Mouse (Mus musculus) lung, embryonic 14.5 days (tissue): Measurements from ENCODE around the gene Ifitm6. TPM values are rescaled to one million over a fixed set of nuclear protein-coding genes. Genes with fewer than 3 reads are reported as not detected.
A peak's percentile ranks its signal among the peaks of the same experiment; 100 is the strongest.
"Not testable (repeated sequence)": the region's sequence is repeated elsewhere in the genome, so short reads cannot be mapped to it uniquely, and the experiment has no call there.

ENCODE experiments used
- ATAC-seq: fragments of 200-750 bp; cut with Nextera tagmentation; 2 replicates; pipeline ENCODE4 v1.8.0; 2017; ENCODE audit warnings: mild to moderate bottlenecking, moderate TSS enrichment, moderate library complexity; ENCODE audit not compliant: insufficient read depth
- DNase-seq: peaks from one replicate; pipeline ENCODE4 v3.0.0-alpha.2; 2015
- H3K27ac ChIP-seq: fragments of 300-500 bp; sonication (generic); 2 replicates; pipeline ENCODE4 v1.5.1; 2014; ENCODE audit warnings: low read depth, mild to moderate bottlenecking, moderate library complexity
- H3K27me3 ChIP-seq: fragments of 300-500 bp; sonication (generic); 2 replicates; pipeline ENCODE4 v1.6.1; 2014; ENCODE audit warnings: low read length, control low read depth; ENCODE audit not compliant: insufficient read depth
- H3K36me3 ChIP-seq: fragments of 300-500 bp; sonication (generic); 2 replicates; pipeline ENCODE4 v1.6.1; 2014; ENCODE audit warnings: control low read depth; ENCODE audit not compliant: insufficient read depth
- H3K4me1 ChIP-seq: fragments of 300-500 bp; sonication (generic); 2 replicates; pipeline ENCODE4 v1.6.1; 2014; ENCODE audit warnings: antibody characterized with exemption, control low read depth; ENCODE audit not compliant: insufficient read depth
- H3K4me2 ChIP-seq: fragments of 300-500 bp; sonication (generic); 2 replicates; pipeline ENCODE4 v1.6.1; 2014; ENCODE audit warnings: mild to moderate bottlenecking
- H3K4me3 ChIP-seq: fragments of 300-500 bp; sonication (generic); 2 replicates; pipeline ENCODE4 v1.5.1; 2014; ENCODE audit warnings: low read depth, low read length
- H3K9ac ChIP-seq: fragments of 300-500 bp; sonication (generic); 2 replicates; pipeline ENCODE4 v1.6.1; 2014
- H3K9me3 ChIP-seq: fragments of 300-500 bp; sonication (generic); 2 replicates; pipeline ENCODE4 v1.6.1; 2016; ENCODE audit warnings: low read depth, low read length, control low read depth
- CTCF ChIP-seq: IDR thresholded peaks from 2 replicates; pipeline ENCODE4 v1.5.1; 2016; ENCODE audit warnings: antibody characterized with exemption, low read depth
- WGBS: fragments of 180-500 bp; shearing (Covaris S2); extraction: QIAGEN DNeasy Blood & Tissue Kit; methylation state at CpG from one replicate; pipeline ENCODE4 v1.1.7; 2014; 5-methylcytosine and 5-hydroxymethylcytosine counted together
- polyA plus RNA-seq: library from polyadenylated mRNA; unstranded; fragments of >200 nt; fragmentation: Nextera tagmentation; extraction: Ambion mirVana; gene quantifications from 2 replicates; pipeline ENCODE4 v1.2.1, GENCODE M21; 2014

The Ifitm6 gene
- polyA plus RNA-seq: 0.49 and 1.1 TPM in 2 replicates

GRCm38 (mm10) chr7:141017824-141018223 lies at the start of gene Ifitm6:
Gene Ifitm6, minus strand, starts transcription at chr7:141017924.
- H3K4me2 ChIP-seq, DNase-seq, H3K9me3 ChIP-seq, H3K27ac ChIP-seq, H3K36me3 ChIP-seq, H3K4me3 ChIP-seq, ATAC-seq, H3K27me3 ChIP-seq, H3K4me1 ChIP-seq, H3K9ac ChIP-seq: not testable (repeated sequence)
- WGBS: 89% methylated on average over 1 of the region's 1 CpGs

GRCm38 (mm10) chr7:141064576-141064975 lies 46.9 kb upstream of the Ifitm6 start:
- 89% methylated on average over 7 of the region's 7 CpGs for WGBS
- H3K4me3 ChIP-seq: no peak overlapping the region
- no peak for TF ChIP-seq CTCF
- DNase-seq (no peak), ATAC-seq (no peak)
- peaks cover 18% of the 10 kb centered on the region; the same call in 1 of the 2 replicates for H3K36me3 ChIP-seq
- H3K4me1 ChIP-seq: peaks cover 13% of the 10 kb centered on the region
- H3K4me2 ChIP-seq: no peak overlapping the region
- no peaks in the 10 kb centered on the region for H3K9me3 ChIP-seq
- H3K27me3 ChIP-seq: peaks cover 11% of the 10 kb centered on the region; the same call in 1 of the 2 replicates
- H3K9ac ChIP-seq: no peak overlapping the region
- H3K27ac ChIP-seq: no peak overlapping the region

- no peak for TF ChIP-seq CTCF
- H3K27me3 ChIP-seq: peaks cover 9% of the 10 kb centered on the region; the same call in 1 of the 2 replicates
- no peak overlapping the region for H3K4me2 ChIP-seq
- peaks cover 18% of the 10 kb centered on the region; the same call in 1 of the 2 replicates for H3K36me3 ChIP-seq
- no peak overlapping the region for H3K27ac ChIP-seq
- no peak overlapping the region for H3K4me3 ChIP-seq
- WGBS: 70% methylated on average over 7 of the region's 7 CpGs
- H3K9ac ChIP-seq: no peak overlapping the region
- H3K9me3 ChIP-seq: no peaks in the 10 kb centered on the region
- ATAC-seq (no peak), DNase-seq (no peak)
- peaks cover 13% of the 10 kb centered on the region for H3K4me1 ChIP-seq
Measured at GRCm38 (mm10) chr7:141064175-141064574, 46.5 kb upstream of the Ifitm6 start.

- Histone ChIP-seq H3K4me2 (no peak overlapping the region), H3K27ac (no peak overlapping the region), H3K4me1 (peaks cover 13% of the 10 kb centered on the region), H3K9me3 (no peaks in the 10 kb centered on the region), H3K9ac (no peak overlapping the region), H3K4me3 (no peak overlapping the region), H3K36me3 (peaks cover 18% of the 10 kb centered on the region; the same call in 1 of the 2 replicates), H3K27me3 (peaks cover 9% of the 10 kb centered on the region; the same call in 1 of the 2 replicates)
- DNase-seq: no peak
- 87% methylated on average over 3 of the region's 3 CpGs for WGBS
- no peak for TF ChIP-seq CTCF
- no peak for ATAC-seq
Measured at GRCm38 (mm10) chr7:141063353-141063752, 45.6 kb upstream of the Ifitm6 start.

GRCm38 (mm10) chr7:141062525-141062924 lies 44.8 kb upstream of the Ifitm6 start:
- H3K4me2 ChIP-seq: no peak overlapping the region
- H3K4me1 ChIP-seq: peaks cover 13% of the 10 kb centered on the region
- H3K27me3 ChIP-seq: peaks cover 9% of the 10 kb centered on the region; the same call in 1 of the 2 replicates
- H3K36me3 ChIP-seq: peaks cover 18% of the 10 kb centered on the region; the same call in 1 of the 2 replicates
- WGBS: 71% methylated on average over 7 of the region's 7 CpGs
- DNase-seq (no peak), ATAC-seq (no peak)
- no peaks in the 10 kb centered on the region for H3K9me3 ChIP-seq
- H3K27ac ChIP-seq: no peak overlapping the region
- no peak for TF ChIP-seq CTCF
- no peak overlapping the region for H3K4me3 ChIP-seq
- H3K9ac ChIP-seq: no peak overlapping the region

GRCm38 (mm10) chr7:141061269-141061692 lies 43.6 kb upstream of the Ifitm6 start:
- Histone ChIP-seq H3K4me2 (peak overlapping the region; percentile 96), H3K4me1 (peaks cover 13% of the 10 kb centered on the region), H3K4me3 (peak overlapping the region; percentile 70), H3K9ac (peak overlapping the region; percentile 82), H3K27me3 (peaks cover 9% of the 10 kb centered on the region; the same call in 1 of the 2 replicates), H3K9me3 (no peaks in the 10 kb centered on the region), H3K27ac (no peak overlapping the region), H3K36me3 (0 out of 2 replicates have a peak, but pooled peaks cover 15% of the 10 kb centered on the region)
- TF ChIP-seq CTCF: no peak
- peak; percentile 61 for ATAC-seq
- under 1% methylated on average over 37 of the region's 37 CpGs for WGBS
- DNase-seq: peak; percentile 35

- Histone ChIP-seq H3K4me2 (peak within 1 kb of the TSS; percentile 96), H3K4me3 (peak within 1 kb of the TSS; percentile 70), H3K36me3 (0 out of 2 replicates have a peak, but pooled peaks cover 15% of the 10 kb centered on the region), H3K9me3 (no peaks in the 10 kb centered on the region), H3K4me1 (peaks cover 13% of the 10 kb centered on the region), H3K27ac (no peak within 1 kb of the TSS), H3K9ac (peak within 1 kb of the TSS; percentile 82), H3K27me3 (peaks cover 9% of the 10 kb centered on the region; the same call in 1 of the 2 replicates)
- ATAC-seq (peak; percentile 95), DNase-seq (peak; percentile 87)
- WGBS: under 1% methylated on average over 72 of the region's 72 CpGs
- TF ChIP-seq CTCF: no peak
Measured at GRCm38 (mm10) chr7:141060426-141061242, 42.9 kb upstream of the Ifitm6 start, which contains the start of gene B4galnt4. Gene B4galnt4, plus strand, starts transcription at chr7:141061104.
